Mouse (Mus musculus) intestine, embryonic 16.5 days (tissue): Measurements from ENCODE around the gene Zfpm1. TPM values are rescaled to one million over a fixed set of nuclear protein-coding genes. Genes with fewer than 3 reads are reported as not detected.

Source experiments
- ATAC-seq: fragments of 200-750 bp; cut with Nextera tagmentation; 2 replicates; pipeline ENCODE4 v1.8.0; 2017; ENCODE audit warnings: moderate TSS enrichment, moderate library complexity
- H3K27ac ChIP-seq: fragments of 300-500 bp; sonication (generic); 2 replicates; pipeline ENCODE4 v1.5.1; 2014; ENCODE audit warnings: mild to moderate bottlenecking, low read length
- H3K27me3 ChIP-seq: fragments of 300-500 bp; sonication (generic); replicated peaks from 2 replicates; pipeline ENCODE4 v1.6.1; 2014; ENCODE audit warnings: low read length, control low read depth, mixed read lengths; ENCODE audit not compliant: control insufficient read depth, insufficient read depth
- H3K36me3 ChIP-seq: fragments of 300-500 bp; sonication (generic); 2 replicates; pipeline ENCODE4 v1.6.1; 2014; ENCODE audit warnings: low read length, control low read depth; ENCODE audit not compliant: control insufficient read depth, insufficient read depth
- H3K4me1 ChIP-seq: fragments of 300-500 bp; sonication (generic); 2 replicates; pipeline ENCODE4 v1.6.1; 2014; ENCODE audit warnings: low read length, control low read depth, mixed read lengths; ENCODE audit not compliant: control insufficient read depth, insufficient read depth
- H3K4me2 ChIP-seq: fragments of 300-500 bp; sonication (generic); 2 replicates; pipeline ENCODE4 v1.6.1; 2014; ENCODE audit warnings: low read depth, low read length, control low read depth
- H3K4me3 ChIP-seq: fragments of 300-500 bp; sonication (generic); 2 replicates; pipeline ENCODE4 v1.5.1; 2014; ENCODE audit warnings: mild to moderate bottlenecking, low read length
- H3K9ac ChIP-seq: fragments of 300-500 bp; sonication (generic); 2 replicates; pipeline ENCODE4 v1.6.1; 2014; ENCODE audit warnings: low read depth, low read length
- H3K9me3 ChIP-seq: fragments of 300-500 bp; sonication (generic); 2 replicates; pipeline ENCODE4 v1.6.1; 2016; ENCODE audit warnings: low read length, control low read depth; ENCODE audit not compliant: control insufficient read depth
- WGBS: fragments of 180-500 bp; shearing (Covaris S2); extraction: QIAGEN DNeasy Blood & Tissue Kit; methylation state at CpG from one replicate; pipeline ENCODE4 v1.1.7; 2014; 5-methylcytosine and 5-hydroxymethylcytosine counted together
- polyA plus RNA-seq: library from polyadenylated mRNA; unstranded; fragments of >200 nt; fragmentation: Nextera tagmentation; extraction: Ambion mirVana; gene quantifications from 2 replicates; pipeline ENCODE4 v1.2.1, GENCODE M21; 2015

The Zfpm1 gene
- polyA plus RNA-seq, 1 experiment from 2014 or later, result 2.6 TPM

DNA sequence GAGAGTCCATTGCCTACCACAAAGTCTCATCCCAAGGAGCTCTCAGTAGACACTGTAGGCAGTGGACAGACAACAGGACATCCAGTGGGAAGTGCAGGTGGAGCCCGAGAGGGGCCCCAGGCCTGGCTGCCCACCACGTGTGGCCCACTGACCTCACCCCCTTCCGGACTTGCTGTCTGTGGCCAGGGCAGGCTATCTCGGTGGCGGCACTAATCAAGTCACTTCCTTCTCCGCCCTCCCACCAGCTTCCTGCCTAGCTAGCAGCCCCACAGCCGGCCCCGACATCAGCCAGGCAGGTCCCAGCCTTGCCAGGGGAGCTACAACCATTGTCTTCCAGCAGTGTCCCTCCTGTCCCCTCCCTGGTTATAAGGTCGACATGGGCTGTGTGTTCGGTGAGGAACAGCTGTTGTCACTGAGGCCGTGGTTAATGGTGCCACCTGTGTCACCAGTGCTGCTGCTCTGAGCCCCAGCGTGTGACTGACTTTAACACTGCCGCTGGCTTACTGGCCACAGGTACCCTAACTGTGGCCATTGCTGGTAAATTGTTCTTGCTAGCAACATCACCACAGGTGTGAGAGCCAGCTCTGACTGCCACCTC, 33.1 kb downstream of the Zfpm1 start:
- no peaks in the 10 kb centered on the region for H3K9me3 ChIP-seq
- H3K27ac ChIP-seq, result peak overlapping the region; percentile 70
- no peaks in the 10 kb centered on the region for H3K27me3 ChIP-seq
- 51% methylated on average over 13 of the region's 13 CpGs for WGBS
- peak overlapping the region; percentile 30; the same call in 1 of the 2 replicates for H3K9ac ChIP-seq
- H3K4me1 ChIP-seq, result peaks cover 87% of the 10 kb centered on the region
- H3K4me3 ChIP-seq, result no peak overlapping the region
- no peaks in the 10 kb centered on the region for H3K36me3 ChIP-seq
- no peak for ATAC-seq
- H3K4me2 ChIP-seq, result no peak overlapping the region

DNA sequence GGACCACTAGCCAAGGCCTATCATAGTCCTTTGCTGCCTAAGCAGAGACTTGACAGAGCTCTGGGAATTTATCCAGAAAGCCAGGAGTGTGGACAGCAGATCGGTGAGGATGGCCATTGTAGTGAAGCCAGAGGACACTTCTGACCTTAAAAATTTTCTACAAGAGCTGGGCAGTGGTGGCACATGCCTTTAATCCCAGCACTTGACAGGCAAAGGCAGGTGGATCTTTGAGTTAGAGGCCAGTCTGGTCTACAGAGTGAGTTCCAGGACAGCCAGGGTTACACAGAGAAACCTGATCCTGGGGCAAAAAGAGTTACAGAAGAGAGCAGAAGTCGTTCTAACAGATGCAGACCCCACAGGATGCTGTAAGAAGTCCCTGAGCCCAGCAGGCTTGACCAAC, 34.5 kb downstream of the Zfpm1 start:
- Histone ChIP-seq H3K9me3 (no peaks in the 10 kb centered on the region), H3K9ac (no peak overlapping the region; the same call in 1 of the 2 replicates), H3K27ac (peak overlapping the region; percentile 91; the same call in 1 of the 2 replicates), H3K4me2 (no peak overlapping the region), H3K36me3 (no peaks in the 10 kb centered on the region), H3K4me1 (peaks cover 83% of the 10 kb centered on the region), H3K4me3 (no peak overlapping the region), H3K27me3 (no peaks in the 10 kb centered on the region)
- ATAC-seq, result no peak
- WGBS, result 50% methylated on average over 2 of the region's 2 CpGs

DNA sequence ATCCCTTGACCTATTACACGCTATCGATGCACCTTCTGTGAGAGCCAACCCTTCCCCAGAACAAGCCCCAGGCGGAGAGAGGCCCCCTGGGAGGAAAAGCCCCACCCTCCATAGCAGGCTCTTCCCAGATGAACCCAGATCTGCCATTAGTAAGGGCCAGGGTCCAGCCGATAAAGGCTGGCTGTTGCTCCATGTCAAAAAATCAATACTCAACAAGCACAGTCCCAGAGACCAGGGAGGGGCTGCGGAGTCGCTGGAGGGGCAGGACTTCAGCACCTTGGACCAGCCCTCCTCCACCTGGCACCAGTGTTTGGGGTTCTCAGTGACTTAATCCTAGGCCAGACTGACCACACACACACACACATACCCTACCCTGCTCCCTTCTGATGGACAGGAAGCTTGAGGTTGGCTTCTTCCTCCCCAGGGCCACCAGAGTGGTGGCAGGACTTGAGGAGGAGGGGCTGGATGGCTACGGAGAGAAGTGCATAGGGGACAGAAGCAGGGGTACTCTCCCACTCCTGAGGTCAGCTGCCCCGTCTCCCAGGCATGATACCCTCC, 36.1 kb downstream of the Zfpm1 start:
- H3K9ac ChIP-seq, result peak overlapping the region; percentile 51
- peak; percentile 69 for ATAC-seq
- peak overlapping the region; percentile 91 for H3K27ac ChIP-seq
- H3K4me1 ChIP-seq, result peaks cover 88% of the 10 kb centered on the region
- H3K4me2 ChIP-seq, result peak overlapping the region; percentile 36; the same call in 1 of the 2 replicates
- no peak overlapping the region for H3K4me3 ChIP-seq
- H3K36me3 ChIP-seq, result no peaks in the 10 kb centered on the region
- H3K9me3 ChIP-seq, result no peaks in the 10 kb centered on the region
- WGBS, result 36% methylated on average over 8 of the region's 8 CpGs
- no peaks in the 10 kb centered on the region for H3K27me3 ChIP-seq

DNA sequence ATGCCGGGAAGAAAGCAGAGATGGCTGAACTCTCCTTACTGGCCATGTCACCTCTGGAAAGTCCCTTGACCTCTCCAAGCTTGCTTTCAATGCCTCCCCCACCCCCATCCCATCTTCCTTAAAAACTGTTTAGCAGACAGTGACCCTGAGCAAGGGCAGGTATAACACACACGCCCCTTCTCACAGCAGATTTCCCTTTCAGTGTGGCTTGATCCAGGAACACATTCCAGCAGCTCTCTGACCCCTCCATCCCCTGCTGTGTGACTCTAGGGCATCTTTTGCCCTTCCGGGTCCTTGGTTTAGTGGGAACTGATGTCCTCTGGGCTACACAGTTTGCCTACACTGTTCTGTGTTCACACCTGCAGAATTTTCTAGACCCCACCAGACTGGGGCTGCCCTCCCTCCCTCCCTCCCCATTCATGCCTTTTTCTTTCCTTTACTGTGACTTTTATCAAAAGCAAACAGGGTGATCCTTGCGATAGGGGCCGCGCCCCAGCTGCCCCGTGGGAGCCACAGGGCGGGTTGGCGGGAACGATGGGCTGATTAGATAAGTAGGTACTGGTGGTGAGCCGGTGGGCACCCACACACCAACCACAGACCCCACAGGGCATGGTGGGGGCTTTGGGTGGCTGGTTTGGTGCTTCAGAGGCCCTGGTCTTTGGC, 37.2 kb downstream of the Zfpm1 start:
- no peaks in the 10 kb centered on the region for H3K9me3 ChIP-seq
- peak overlapping the region; percentile 51; the same call in 1 of the 2 replicates for H3K9ac ChIP-seq
- H3K27me3 ChIP-seq, result no peaks in the 10 kb centered on the region
- H3K4me3 ChIP-seq, result no peak overlapping the region
- 44% methylated on average over 11 of the region's 11 CpGs for WGBS
- ATAC-seq, result peak; percentile 1; the same call in 1 of the 2 replicates
- H3K27ac ChIP-seq, result peak overlapping the region; percentile 91
- H3K36me3 ChIP-seq, result no peaks in the 10 kb centered on the region
- H3K4me1 ChIP-seq, result peaks cover 84% of the 10 kb centered on the region
- no peak overlapping the region for H3K4me2 ChIP-seq

DNA sequence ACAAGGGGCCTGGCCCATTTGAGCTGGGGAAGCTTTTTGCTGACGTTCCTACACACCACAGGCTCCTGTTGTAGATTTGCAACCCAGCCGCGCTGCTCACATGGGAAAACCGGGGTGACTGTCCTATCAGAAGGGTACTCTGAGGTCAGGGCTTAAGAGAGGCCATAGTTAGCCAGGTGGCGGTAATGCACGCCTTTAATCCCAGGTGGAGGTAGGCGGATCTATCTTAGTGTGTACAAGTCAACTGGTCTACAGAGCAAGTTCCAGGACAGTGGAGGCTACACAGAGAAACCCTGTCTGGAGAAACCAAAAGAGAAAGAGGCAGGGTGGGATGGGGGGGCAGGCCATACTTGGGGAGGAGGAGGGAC, 37.8 kb downstream of the Zfpm1 start:
- no peaks in the 10 kb centered on the region for H3K36me3 ChIP-seq
- no peaks in the 10 kb centered on the region for H3K9me3 ChIP-seq
- H3K9ac ChIP-seq, result peak overlapping the region; percentile 46; the same call in 1 of the 2 replicates
- 51% methylated on average over 7 of the region's 7 CpGs for WGBS
- peak; percentile 14 for ATAC-seq
- peak overlapping the region; percentile 91 for H3K27ac ChIP-seq
- no peak overlapping the region for H3K4me3 ChIP-seq
- no peaks in the 10 kb centered on the region for H3K27me3 ChIP-seq
- H3K4me2 ChIP-seq, result no peak overlapping the region
- peaks cover 84% of the 10 kb centered on the region for H3K4me1 ChIP-seq

DNA sequence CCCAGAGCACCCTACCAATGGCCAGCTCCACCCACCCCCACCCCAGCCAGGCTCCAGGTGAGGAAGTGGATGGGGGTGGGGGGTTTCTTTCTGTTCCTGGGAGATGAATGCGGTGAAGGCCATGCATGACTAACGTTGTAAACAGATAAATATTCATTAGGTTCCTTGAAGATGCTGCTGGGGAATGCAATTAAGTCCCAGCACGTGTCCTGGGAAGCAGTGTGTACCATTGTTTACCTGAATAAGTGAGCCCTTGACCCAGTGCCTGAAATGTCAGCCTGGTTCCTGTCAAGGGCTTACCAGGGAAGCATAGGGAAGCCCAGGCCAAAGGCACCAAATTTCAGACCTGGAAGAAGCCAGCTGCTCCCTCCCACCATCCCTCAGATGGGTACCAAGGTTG, 38.6 kb downstream of the Zfpm1 start:
- Histone ChIP-seq H3K9ac (peak overlapping the region; percentile 8; the same call in 1 of the 2 replicates), H3K4me2 (no peak overlapping the region), H3K4me1 (peaks cover 84% of the 10 kb centered on the region), H3K27ac (peak overlapping the region; percentile 25; the same call in 1 of the 2 replicates), H3K9me3 (no peaks in the 10 kb centered on the region), H3K27me3 (no peaks in the 10 kb centered on the region), H3K36me3 (no peaks in the 10 kb centered on the region), H3K4me3 (no peak overlapping the region)
- ATAC-seq, result no peak
- WGBS, result 36% methylated on average over 3 of the region's 3 CpGs

DNA sequence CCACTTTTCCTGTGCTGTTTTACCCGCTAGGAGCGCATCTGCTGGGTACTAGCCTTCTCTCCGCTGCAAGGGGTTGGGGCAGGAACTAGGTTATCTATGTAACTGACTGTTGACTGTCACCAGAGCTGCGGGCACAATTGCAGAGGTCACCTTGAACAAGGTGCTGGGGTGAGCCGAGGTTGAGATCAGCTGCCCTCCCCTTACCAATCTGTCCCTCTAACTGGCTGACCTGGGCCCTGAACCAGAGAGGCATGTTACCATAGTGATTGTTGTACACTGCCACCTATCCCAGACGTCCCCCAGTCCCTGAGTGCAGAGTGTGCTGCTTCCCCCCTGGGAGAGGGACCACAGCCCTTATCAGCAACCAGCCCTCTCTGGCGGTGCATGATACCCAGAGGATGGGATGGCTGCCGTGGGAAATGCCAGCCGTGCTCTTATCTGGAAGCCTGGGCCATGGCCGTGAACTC, 39.5 kb downstream of the Zfpm1 start:
- WGBS, result 58% methylated on average over 10 of the region's 10 CpGs
- Histone ChIP-seq H3K27me3 (no peaks in the 10 kb centered on the region), H3K36me3 (no peaks in the 10 kb centered on the region), H3K9ac (peak overlapping the region; percentile 56; the same call in 1 of the 2 replicates), H3K9me3 (no peaks in the 10 kb centered on the region), H3K4me3 (no peak overlapping the region), H3K27ac (peak overlapping the region; percentile 92), H3K4me1 (peaks cover 86% of the 10 kb centered on the region), H3K4me2 (no peak overlapping the region)
- ATAC-seq, result peak; percentile 3; the same call in 1 of the 2 replicates

DNA sequence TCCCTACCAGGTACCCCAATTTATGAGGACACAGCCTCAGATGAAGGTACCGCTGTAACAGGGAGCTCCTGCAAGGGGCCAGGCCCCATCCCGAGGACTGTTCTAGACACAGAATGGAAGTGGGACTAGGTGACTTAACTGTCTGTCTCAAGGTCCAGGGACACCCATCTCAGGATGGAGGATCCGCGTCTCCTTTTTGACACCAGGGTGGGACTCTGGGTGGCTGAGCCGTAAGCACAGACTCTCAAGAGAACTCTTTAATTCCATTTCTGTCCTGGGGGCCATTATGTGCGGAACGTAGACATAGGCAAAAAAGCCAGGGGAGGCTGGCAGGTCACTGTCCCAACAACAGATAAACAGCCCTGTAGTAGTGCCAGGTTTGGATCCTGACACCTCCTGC, 40.2 kb downstream of the Zfpm1 start:
- no peaks in the 10 kb centered on the region for H3K9me3 ChIP-seq
- peak overlapping the region; percentile 37; the same call in 1 of the 2 replicates for H3K4me2 ChIP-seq
- ATAC-seq, result no peak
- no peaks in the 10 kb centered on the region for H3K27me3 ChIP-seq
- peaks cover 81% of the 10 kb centered on the region for H3K4me1 ChIP-seq
- peak overlapping the region; percentile 92 for H3K27ac ChIP-seq
- 69% methylated on average over 7 of the region's 7 CpGs for WGBS
- no peak overlapping the region for H3K4me3 ChIP-seq
- H3K36me3 ChIP-seq, result no peaks in the 10 kb centered on the region
- peak overlapping the region; percentile 56 for H3K9ac ChIP-seq

DNA sequence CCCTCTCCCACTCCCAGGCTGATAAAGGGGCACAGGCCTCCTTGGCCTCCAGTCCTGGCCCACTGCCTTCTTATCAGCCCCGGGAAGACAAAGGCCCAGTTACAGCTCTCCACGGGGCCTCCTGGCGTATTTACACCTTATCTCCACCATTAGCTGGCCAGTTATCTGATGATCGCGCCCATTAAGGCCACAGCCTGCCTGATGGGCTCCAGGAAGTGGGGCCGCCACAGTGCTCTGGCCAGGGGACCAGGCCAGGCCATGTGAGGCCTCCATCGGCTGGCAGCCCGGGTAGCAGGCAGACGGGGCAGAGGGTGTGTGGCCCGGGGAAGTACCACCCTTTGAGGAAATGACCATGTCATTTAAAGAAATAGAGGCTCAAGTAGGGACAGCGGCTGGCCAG, 40.9 kb downstream of the Zfpm1 start:
- no peaks in the 10 kb centered on the region for H3K27me3 ChIP-seq
- no peaks in the 10 kb centered on the region for H3K36me3 ChIP-seq
- H3K4me3 ChIP-seq, result no peak overlapping the region
- WGBS, result 28% methylated on average over 11 of the region's 11 CpGs
- peak overlapping the region; percentile 56 for H3K9ac ChIP-seq
- H3K27ac ChIP-seq, result peak overlapping the region; percentile 92
- H3K4me2 ChIP-seq, result peak overlapping the region; percentile 37; the same call in 1 of the 2 replicates
- ATAC-seq, result peak; percentile 39
- H3K4me1 ChIP-seq, result peaks cover 80% of the 10 kb centered on the region
- no peaks in the 10 kb centered on the region for H3K9me3 ChIP-seq
